Mouse (Mus musculus) layer of hippocampus, adult 8-10 months (tissue): ENCODE results near the gene Prr14. TPM values are rescaled to one million over a fixed set of nuclear protein-coding genes. Genes with fewer than 3 reads are reported as not detected.
"Not testable (repeated sequence)": the region's sequence is repeated elsewhere in the genome, so short reads cannot be mapped to it uniquely, and the experiment has no call there.

Source experiments
- DNase-seq, 2 experiments: peaks; one replicate each; pipeline ENCODE4 v3.0.0; 2022; ENCODE audit warnings: low spot score in 2 of 2
- total RNA-seq, 4 experiments: library from RNA; stranded (reverse); gene quantifications; 2 replicates each; pipeline ENCODE4 v1.2.4; 2022

The Prr14 gene
- total RNA-seq, 4 experiments from 2014 or later = 30.0 to 35.5 (median 34.0) TPM

- no peak for DNase-seq
These were observed 12.2 kb downstream of the Prr14 start for GRCm38 (mm10) chr7:127471646-127472010.

DNA sequence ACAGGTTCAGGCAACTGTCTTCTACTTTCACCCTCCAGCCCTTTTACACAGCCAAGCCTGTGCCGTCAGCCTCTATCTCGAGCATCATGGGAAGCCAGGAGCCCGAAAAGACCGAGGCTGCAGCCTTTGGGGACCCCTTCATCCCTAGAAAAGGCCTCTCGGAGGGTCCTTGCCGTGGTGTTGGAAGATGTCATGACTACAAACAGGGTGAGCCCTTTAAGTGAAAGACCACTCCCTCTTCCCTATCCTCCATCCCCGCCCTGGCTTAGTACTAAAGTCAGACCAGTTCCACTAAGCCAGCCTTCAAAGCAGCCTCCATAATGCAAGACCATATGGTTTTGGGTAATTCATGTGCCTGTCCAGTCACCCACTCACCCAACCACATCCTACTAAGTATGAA is 12.6 kb downstream of the Prr14 start:
- DNase-seq = no peak

- no peak for DNase-seq
These were observed 14.3 kb downstream of the Prr14 start for GRCm38 (mm10) chr7:127473705-127474104.

DNA sequence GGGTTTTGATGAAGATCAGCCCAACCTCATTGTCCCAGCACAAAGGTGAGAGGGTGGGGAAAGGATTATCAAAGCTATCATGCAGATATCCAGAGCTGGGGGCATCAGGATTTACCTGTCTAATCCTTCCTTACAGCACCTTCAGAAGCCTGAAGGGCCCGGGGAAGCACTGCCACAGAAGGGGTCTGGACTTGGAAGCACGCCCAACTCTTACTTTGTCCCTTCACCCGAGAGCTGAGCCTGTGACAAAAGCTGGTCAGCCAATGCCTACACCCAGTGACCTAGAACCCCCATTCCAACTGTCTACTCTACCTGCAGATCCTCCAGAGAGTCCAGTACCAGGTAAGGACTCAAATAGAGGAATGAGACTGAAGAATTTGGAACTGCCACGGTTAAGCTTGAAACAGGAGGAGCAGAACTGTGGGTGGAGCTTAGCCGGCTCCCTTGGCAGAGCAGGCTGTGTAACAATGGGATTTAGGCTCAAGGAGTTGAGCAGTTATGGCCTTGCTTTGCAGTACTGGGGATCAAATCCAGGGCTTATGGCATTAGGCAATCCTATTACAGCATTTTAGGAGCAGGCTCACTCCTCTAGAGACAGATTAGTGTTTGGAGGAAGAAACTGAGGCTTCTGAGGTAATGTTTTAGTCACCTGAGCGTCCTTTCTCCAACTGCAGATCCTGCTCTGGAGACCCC is 15.1 kb downstream of the Prr14 start:
- DNase-seq = no peak

DNA sequence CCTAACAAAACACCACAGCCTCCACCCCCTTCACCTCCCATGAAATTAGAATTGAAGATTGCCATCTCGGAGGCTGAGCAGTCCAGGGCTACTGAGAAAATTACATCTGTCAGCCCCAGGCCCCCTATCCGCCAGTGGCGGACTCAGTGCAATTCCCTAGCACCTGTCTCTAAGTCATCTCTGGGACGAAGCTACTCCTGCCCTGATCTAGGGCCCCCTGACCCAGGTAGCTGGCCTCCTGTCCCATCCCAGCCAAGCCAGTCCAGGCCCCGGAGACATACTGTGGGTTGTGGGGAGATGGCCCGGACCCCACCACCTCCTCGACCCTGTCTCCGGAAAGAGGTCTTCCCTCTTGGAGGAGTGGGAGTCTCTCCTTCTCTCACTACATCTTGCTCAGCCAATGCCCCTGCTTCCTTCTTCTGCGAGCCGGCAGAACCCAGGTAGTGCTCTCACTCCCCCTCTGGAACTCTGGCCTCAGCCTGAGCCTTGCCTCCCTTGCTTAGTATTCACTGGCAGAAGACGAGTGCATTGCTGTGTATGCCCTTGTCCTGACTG is 15.9 kb downstream of the Prr14 start:
- DNase-seq = no peak

DNA sequence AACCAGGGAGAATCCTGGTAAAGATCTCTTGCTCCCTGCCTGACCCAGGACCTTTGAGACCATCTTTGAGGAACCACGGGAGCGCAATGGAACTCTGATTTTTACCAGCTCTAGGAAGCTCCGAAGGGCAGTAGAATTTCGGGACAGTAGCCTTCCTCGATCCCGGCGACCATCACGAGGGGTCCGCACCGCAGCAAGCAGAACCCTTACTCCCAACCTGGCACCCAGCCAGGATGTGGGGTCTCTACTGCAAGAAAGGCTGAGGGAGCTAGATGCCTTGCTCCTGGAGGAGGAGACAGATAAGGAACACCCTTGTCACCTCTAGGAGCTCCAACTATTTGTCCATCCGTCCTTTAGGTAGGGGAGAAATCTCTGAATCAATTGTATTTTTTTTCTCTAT is 16.9 kb downstream of the Prr14 start:
- no peak for DNase-seq

- no peak for DNase-seq
These were observed 17.4 kb downstream of the Prr14 start for GRCm38 (mm10) chr7:127476855-127477254.

GRCm38 (mm10) chr7:127477687-127478634 is 18.6 kb downstream of the Prr14 start:
- peak; percentile 99 to 100 for DNase-seq

DNA sequence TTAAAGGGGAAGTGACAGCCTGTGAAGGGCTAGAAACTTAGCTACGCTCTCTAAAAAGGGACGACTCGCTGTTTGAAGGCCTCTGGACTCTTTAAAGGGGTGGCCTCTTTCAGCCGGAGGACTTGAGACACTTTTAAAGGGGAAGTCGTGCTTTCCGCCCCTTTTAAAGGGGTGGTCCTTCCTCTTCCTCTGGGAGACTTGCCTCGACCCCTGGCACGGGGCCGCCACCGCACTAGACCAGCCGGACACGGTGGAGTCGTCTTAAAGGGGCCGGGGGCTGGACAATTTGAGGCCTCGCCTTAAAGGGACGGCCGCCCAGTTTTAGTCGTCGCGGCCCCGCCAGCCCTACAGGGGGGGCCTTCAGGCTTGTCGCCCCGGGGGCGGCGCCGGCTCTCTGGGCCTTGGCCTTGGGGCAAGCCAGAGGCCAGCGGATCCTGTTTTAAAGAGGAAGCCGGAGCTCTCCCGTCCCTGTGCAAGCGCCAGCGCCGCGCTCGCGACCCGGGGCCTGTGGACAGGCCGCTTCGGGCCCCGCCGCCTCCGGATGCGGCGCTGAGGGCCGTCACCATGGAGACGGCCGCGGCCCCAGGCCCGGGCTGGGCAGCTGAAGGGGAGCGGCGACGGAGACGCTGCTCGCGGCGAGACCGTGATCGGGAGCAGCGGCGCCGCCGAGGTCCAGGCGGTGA is 19.4 kb downstream of the Prr14 start, which contains the start of gene Fbrs:
TSS of gene Fbrs (plus strand) at position 565 of the 683 bp plus-strand sequence.
- DNase-seq = peak; percentile 92 to 96

- no peak for DNase-seq
These were observed 20.2 kb downstream of the Prr14 start for GRCm38 (mm10) chr7:127479318-127480225.

- no peak for DNase-seq
These were observed 20.9 kb downstream of the Prr14 start for GRCm38 (mm10) chr7:127480321-127480720.

GRCm38 (mm10) chr7:127485416-127485815 is 26.0 kb downstream of the Prr14 start:
- DNase-seq = no peak

DNA sequence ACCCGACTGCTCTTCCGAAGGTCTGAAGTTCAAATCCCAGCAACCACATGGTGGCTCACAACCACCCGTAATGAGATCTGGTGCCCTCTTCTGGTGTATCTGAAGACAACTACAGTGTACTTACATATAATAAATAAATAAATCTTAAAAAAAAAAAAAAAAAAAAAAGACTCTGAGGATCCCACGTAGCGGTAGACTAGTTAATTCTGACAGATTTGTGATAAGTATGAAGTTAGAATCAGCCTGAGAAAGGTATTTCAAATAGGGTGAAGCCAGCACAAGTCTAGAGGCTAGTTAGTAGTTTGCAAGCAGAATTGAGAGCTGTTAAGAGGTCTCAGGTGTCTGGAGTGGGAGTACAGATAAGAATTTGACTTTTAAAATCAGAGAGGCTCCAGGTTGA is 29.0 kb downstream of the Prr14 start:
- not testable (repeated sequence) for DNase-seq

GRCm38 (mm10) chr7:127489982-127490381 is 30.6 kb downstream of the Prr14 start:
- DNase-seq = no peak

- no peak for DNase-seq
These were observed 32.4 kb downstream of the Prr14 start for GRCm38 (mm10) chr7:127491846-127492245.

DNA sequence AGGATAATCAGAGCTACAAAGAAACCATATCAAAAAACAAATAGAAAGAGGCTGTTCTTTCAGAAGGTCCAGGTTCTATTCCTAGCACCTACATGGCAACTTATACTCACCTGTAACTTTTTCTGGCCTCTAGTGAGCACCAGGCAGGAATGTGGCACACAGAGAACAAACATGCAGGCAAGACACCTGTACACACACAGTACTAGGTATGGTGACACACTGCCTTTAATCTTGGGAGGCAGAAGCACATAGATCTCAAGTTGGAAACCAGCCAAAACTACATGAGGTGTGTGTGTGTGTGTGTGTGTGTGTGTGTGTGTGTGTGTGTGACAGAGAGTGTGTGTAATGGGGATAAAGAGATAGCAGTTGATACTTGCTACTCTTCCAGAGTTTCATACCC is 35.2 kb downstream of the Prr14 start:
- no peak for DNase-seq

- no peak for DNase-seq
These were observed 38.0 kb downstream of the Prr14 start for GRCm38 (mm10) chr7:127497382-127497781.

GRCm38 (mm10) chr7:127498407-127498806 is 39.0 kb downstream of the Prr14 start:
- DNase-seq = no peak

DNA sequence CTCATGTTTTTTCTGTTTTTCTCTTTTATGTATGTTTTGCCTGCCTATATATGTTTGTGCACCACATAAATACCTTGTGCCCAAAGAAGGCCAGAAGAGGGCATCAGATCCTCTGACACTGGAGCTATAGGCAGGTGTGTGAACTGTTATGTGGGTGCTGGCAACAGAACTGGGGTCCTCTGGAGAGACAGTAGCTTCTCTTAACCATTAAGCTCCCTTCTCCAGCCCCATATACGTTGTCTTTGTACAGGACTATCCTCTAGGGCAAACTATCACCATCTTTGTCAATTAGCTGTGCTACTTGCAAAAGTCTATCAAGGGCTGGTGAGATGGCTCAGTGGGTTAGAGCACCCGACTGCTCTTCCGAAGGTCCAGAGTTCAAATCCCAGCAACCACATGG is 48.9 kb downstream of the Prr14 start:
- no peak for DNase-seq

DNA sequence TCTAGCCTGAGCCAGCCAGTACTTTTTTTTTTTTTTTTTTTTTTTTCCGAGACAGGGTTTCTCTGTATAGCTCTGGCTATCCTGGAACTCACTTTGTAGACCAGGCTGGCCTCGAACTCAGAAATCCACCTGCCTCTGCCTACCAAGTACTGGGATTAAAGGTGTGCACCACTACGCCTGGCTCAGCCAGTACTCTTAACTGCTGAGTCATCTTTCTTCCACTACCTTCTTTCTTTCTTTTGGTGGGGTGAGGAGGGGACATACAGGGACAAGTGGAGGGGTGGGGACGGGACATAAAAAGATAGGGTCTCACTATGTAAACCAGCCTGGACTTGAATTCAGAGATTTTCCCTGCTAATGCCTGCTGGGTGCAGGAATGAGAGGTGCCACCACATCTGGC is 50.4 kb downstream of the Prr14 start:
- not testable (repeated sequence) for DNase-seq

- no peak for DNase-seq
These were observed 51.8 kb downstream of the Prr14 start for GRCm38 (mm10) chr7:127511241-127511640.
